Mouse (Mus musculus) kidney, adult 18-20 months (tissue): ENCODE measurements around the gene Rpl32.

Source experiments
- DNase-seq: peaks from one replicate; pipeline ENCODE4 v3.0.0; 2021

Rpl32 gene

GRCm38 (mm10) chr6:115814104-115814503, 5.6 kb upstream of the Rpl32 start:
- peak; percentile 65 for DNase-seq

DNA sequence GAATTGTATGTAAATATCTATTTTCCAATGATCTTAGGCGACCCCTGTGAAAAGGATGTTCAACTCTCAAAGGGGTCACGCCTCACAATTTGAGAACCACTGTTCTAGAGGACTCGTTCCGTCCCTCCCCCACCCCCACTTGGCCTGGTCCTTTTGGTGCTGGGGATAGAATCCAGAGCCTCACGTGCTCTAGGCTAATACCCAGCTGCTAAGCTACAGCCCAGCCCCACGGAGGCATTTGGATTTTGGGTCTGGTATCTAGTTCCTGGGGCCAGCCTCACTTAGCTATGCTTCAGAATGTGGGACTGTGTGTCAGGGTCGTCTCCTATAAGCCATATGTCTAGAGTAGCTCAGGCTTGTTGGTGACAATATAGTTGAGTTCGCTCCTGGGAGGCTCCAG, 3.1 kb upstream of the Rpl32 start:
- no peak for DNase-seq

GRCm38 (mm10) chr6:115808196-115808487, 405 bp downstream of the Rpl32 start:
- DNase-seq, result no peak

DNA sequence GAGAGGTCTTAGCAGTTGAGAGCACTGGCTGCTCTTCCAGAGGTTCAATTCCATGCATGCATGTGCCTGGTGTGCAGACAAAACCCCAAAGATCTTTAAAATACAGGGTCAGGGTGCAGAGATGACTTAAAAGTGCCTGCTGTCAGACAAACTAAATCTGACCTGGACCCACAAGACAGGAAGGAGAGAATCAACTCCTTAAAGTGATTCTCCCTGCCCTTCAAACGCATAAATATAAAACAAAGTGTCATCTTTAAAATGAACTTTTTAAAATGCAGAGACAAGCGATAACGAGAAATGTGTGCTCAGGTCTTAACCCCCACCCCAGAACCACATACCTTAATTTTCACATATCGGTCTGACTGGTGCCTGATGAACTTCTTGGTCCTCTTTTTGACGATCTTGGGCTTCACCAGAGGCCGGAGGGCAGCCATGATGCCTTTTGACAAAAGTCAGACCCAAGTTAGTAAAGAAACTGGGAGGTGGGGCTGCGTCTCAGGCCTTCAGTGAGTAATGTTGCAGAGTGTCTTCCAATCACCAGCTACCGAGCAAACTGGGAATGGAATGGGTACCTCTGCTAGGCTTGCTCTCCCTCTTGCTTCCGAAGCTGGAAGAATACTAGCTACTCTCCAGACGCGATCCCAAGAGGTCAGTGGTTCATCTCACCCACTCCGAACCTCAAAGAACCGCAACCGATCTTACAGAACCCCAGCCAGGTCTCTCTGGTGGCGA, 917 bp downstream of the Rpl32 start:
- DNase-seq, result no peak

DNA sequence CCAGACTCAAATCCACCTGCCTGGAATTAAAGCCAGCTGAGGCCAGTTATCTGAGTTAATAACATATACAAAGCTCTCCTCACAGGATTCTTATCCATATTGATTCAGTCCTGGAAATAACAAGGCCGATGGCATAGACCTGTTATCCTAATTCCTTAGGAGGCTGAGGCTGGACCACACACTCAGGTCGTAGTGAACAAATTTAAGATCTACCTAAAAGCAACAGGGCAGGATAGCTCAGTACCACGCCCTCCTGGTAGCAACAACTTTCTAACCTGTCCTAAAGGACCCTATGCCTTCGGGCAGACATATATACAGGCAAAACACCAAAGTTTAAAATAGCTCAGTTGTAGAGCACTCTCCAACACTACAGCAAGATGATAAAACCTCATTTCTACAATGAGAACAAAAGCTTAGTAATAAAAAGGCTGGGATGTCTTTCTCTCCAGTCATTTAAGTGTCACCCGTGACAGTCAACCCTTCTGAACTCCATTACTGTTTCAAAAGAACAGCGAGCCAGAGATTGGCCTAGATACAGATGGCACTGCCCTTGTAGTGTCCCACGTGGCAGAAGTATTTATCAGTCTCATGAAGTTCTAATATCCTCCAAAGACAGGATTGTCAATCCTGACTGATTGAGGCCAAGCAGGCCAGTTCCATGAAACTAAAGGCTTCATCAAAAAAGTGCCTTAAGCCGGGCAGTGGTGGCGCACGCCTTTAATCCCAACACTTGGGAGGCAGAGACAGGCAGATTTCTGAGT, 3.9 kb downstream of the Rpl32 start:
- no peak for DNase-seq

GRCm38 (mm10) chr6:115803541-115804382, 4.8 kb downstream of the Rpl32 start:
- DNase-seq, result peak; percentile 82

GRCm38 (mm10) chr6:115801811-115802210, 6.7 kb downstream of the Rpl32 start:
- no peak for DNase-seq

GRCm38 (mm10) chr6:115792691-115793215, 15.8 kb downstream of the Rpl32 start:
- DNase-seq, result peak; percentile 72

DNA sequence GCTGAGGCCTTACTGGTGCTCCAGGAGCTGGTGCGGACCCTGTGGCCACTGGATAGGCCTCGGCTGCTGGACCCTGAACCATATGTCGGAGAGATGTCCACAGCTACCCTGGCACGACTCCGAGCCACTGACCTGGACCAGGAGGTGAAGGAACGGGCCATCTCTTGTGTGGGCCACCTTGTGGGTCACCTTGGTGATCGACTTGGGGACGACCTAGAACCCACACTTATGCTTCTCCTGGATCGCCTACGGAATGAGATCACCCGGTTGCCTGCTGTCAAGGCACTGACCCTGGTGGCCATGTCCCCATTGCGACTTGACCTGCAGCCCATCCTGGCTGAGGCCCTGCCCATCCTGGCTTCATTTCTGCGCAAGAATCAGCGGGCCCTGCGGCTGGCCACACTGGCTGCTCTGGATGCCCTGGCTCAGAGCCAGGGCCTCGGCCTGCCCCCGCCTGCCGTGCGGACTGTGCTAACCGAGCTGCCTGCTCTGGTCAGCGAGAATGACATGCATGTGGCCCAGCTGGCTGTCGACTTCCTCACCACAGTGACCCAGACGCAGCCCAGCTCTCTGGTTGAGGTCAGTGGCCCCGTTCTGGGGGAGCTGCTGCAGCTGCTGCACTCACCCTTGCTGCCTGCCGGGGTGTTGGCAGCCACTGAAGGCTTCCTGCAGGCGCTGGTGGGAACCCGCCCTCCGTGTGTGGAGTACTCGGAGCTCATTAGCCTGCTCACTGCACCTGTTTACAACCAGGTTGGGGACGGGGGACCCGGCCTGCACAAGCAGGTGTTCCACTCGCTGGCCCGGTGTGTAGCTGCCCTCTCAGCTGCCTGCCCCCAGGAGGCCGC, 16.5 kb downstream of the Rpl32 start:
- peak; percentile 67 for DNase-seq

DNA sequence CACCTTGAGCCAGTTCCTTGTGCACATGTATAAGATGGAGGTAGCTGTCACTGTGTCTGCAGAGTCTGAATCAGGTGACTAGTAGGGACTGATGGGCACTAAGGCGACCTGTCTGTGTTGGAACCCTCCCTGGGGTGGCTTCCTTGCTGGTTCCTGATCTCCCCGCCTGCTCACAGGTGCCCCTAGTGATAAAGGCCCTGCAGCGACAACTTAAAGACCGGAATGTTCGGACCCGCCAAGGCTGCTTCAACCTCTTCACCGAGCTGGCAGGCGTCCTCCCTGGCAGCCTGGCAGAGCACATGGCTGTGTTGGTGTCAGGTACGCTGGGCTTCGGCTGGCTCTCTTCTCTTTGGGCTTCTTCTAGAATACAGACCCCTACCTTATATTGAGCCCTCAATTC, 17.5 kb downstream of the Rpl32 start:
- no peak for DNase-seq

- DNase-seq, result no peak
These were observed 25.8 kb downstream of the Rpl32 start for GRCm38 (mm10) chr6:115782781-115783180.

- no peak for DNase-seq
These were observed 32.2 kb downstream of the Rpl32 start for GRCm38 (mm10) chr6:115776363-115776762.

DNA sequence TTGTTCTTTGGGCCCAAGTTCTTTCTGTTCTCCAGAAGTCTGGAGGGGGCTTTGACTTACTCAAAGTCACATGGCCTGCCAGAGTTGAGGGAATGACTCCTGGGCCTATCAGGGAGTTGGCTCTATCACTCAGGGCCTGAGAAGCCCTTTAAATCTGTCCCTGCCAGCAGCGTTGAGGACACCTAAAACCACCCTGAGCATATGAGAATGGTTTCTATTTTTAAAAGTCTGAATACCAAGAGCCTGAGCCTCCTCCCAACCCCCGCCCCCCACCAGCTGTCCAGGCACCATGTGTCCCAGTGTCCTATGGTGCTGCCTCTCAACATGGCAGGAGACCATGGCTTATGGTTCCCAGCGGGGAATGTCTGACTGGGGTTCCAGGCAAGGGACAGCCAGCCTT, 32.7 kb downstream of the Rpl32 start:
- no peak for DNase-seq

DNA sequence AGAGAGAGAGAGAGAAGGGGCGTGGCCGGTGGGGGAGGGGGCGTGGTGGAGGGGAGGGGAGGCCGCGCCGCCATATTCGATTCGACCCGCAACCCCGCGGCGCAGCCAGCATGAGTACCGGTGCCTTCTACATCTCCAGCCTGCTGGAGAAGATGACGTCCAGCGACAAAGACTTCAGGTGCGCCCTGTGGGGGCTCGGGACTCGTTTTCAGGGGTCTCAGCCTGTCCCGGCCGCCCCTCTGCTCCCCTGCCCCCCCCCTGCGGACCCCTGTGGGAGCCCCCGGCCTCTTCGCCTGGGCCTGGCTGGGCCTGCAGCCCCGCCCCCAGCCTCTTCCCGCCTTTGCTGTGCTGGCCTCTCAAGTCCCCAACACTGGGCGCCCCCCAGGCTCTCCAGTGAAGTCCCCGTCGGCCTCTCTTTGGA, 34.0 kb downstream of the Rpl32 start, which contains the start of gene Cand2:
Cand2 (plus strand) TSS at position 38 of the 421 bp plus-strand sequence.
- peak; percentile 20 for DNase-seq

GRCm38 (mm10) chr6:115773966-115774413, 34.6 kb downstream of the Rpl32 start:
- peak; percentile 18 for DNase-seq

- DNase-seq, result no peak
These were observed 35.9 kb downstream of the Rpl32 start for GRCm38 (mm10) chr6:115772604-115773003.

- no peak for DNase-seq
These were observed 36.3 kb downstream of the Rpl32 start for GRCm38 (mm10) chr6:115772201-115772600.

GRCm38 (mm10) chr6:115770852-115771251, 37.7 kb downstream of the Rpl32 start:
- DNase-seq, result peak; percentile 22

DNA sequence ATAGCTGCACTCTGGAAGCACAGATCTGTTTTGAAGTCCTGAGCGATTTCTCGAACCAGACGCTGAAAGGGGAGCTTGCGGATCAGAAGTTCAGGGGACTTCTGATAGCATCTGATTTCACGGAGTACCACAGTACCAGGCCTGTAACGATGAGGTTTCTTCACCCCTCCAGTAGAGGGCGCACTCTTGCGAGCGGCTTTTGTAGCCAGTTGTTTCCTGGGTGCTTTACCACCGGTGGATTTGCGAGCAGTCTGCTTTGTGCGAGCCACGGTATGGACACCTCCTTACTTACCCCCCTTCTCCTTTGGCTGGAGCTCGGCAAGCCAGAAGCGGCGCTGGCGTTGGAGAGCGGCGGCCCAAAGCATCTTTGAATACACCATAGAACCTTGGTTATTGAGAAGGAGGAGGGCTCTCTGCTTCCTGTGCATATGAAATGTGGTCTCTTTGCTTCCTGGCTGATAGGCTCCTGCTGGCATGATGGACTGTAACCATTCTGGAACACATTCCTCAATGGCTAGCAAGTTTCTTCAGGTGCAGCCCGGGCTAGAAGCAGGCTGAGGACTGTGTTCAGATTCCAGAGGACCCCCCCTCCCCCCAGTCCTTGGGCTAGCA, 38.4 kb downstream of the Rpl32 start:
- DNase-seq, result no peak

GRCm38 (mm10) chr6:115768207-115768606, 40.3 kb downstream of the Rpl32 start:
- DNase-seq, result no peak

DNA sequence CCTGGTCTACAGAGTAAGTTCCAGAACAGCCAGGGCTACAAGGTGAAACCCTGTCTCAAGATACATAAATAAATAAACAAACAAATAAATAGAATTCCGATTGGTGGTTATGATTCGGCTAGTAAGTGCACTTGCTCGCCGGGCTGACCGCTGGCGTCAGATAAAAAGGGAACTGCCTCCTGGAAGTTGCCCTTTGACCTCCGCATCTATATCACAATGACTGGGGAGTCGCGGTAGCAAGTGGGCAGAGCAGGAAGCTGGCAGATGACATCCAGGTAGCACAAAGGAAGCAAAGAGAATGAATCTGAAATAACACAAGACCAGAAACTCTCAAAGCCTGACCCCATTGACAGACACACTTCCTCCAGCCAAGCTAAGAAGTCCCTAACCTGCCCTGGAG, 41.2 kb downstream of the Rpl32 start:
- DNase-seq, result no peak

- peak; percentile 37 for DNase-seq
These were observed 44.4 kb downstream of the Rpl32 start for GRCm38 (mm10) chr6:115764179-115764578.
